Mouse (Mus musculus): ENCODE measurements around the gene Nuak1.

- TF ChIP-seq CTCF (IDR thresholded peaks at IDR 0.05; ENCODE audit: control insufficient read depth, insufficient read depth, low read length) (no peak), POLR2A (IDR thresholded peaks at IDR 0.05; ENCODE audit: borderline replicate concordance, control insufficient read depth, low read depth, low read length) (no peak)
Measured at GRCm38 (mm10) chr10:84382900-84383883, 57.2 kb downstream of the Nuak1 start.
